ENCODE assay signal across 8 mouse cellular contexts in the genomic region with DNA sequence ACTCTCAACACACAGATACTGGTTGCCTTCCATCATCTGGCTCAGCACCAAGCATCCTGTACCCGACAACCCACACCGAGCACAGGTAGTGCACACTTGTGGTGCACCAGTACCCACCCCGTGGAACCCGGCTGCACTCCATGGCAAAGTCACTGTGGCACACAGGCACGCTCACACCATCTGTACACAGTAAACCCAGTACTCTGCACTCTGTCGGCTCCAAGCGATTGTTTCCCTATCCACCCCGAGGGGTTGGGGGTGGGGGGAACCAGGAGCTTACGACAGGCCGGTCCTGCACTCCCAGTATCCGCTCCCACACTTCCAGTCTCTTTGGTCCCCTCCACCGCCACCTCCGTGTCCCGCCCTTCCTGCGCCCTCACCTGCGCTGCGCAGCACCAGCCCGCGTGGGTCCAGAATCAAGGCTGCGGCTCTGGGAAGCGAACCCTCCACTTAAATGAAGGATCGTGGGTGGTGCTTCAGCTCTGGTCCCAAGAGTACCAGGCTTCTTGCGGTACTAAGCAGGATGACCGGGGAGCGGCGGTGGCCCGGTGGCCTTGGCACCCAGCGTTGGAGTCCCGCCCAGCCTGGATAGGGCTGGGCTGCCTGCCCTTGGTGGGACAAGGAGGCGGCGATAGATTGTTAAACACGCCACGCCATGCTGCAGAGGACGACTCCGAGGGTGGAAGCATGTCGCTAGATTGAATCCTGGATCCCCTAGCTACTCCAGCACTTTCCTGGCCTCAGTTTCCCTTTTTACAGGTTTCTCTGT. TPM values are rescaled to one million over a fixed set of nuclear protein-coding genes. Genes with fewer than 3 reads are reported as not detected.
DNase-seq lines count a peak whose midpoint lies in the region; ATAC-seq and TF ChIP-seq lines count a peak whose summit lies in the region.

TSS of gene P2ry6 (minus strand) at position 515 of the 769 bp plus-strand sequence.

- WGBS in embryonic facial prominence, embryonic 10.5 days, result 4% methylated on average over 36 of the region's 36 CpGs
- WGBS in hindbrain, embryonic 12.5 days, result 4% methylated on average over 36 of the region's 36 CpGs
- WGBS in stomach, postnatal 0 days, result 6% methylated on average over 36 of the region's 36 CpGs

- peak; percentile 67 for DNase-seq in ovary, adult 18-20 months (ENCODE audit: low spot score)
- DNase-seq in ovary, postnatal 10 days (ENCODE audit: low spot score), result no peak
- peak; percentile 41 for DNase-seq in embryonic facial prominence, embryonic 10.5 days (ENCODE audit: low spot score)
- peak; percentile 70 for DNase-seq in lung, postnatal 10 days
- peak; percentile 64 for DNase-seq in stomach, postnatal 0 days (ENCODE audit: low spot score)
- DNase-seq in layer of hippocampus, postnatal 14 days (ENCODE audit: low spot score in 2 of 2), result no peak
- no peak for DNase-seq in embryo, embryonic 9.5 days (ENCODE audit: extremely low spot score)

- no peak for TF ChIP-seq EP300 in stomach, postnatal 0 days (optimal IDR thresholded peaks at IDR 0.05)

- no peak; the same call in 1 of the 2 replicates for ATAC-seq in hindbrain, embryonic 12.5 days (ENCODE audit: low FRiP score)
- ATAC-seq in stomach, postnatal 0 days (ENCODE audit: low FRiP score, low TSS enrichment), result peak; percentile 66

- peak within 1 kb of the TSS; percentile 51 for H3K4me3 ChIP-seq in embryonic facial prominence, embryonic 10.5 days
- H3K4me3 ChIP-seq in hindbrain, embryonic 12.5 days, result peak within 1 kb of the TSS; percentile 31
- peak within 1 kb of the TSS; percentile 31 for H3K4me3 ChIP-seq in stomach, postnatal 0 days (ENCODE audit: low read depth, low read length)

- H3K27ac ChIP-seq in embryonic facial prominence, embryonic 10.5 days (replicated peaks), result no peak within 1 kb of the TSS
- no peak within 1 kb of the TSS for H3K27ac ChIP-seq in hindbrain, embryonic 12.5 days
- no peak within 1 kb of the TSS for H3K27ac ChIP-seq in stomach, postnatal 0 days (replicated peaks)

- no peak for TF ChIP-seq CTCF in stomach, postnatal 0 days (IDR thresholded peaks at IDR 0.05; ENCODE audit: low read depth)

- no peaks in the 10 kb centered on the region for H3K9me3 ChIP-seq in embryonic facial prominence, embryonic 10.5 days
- H3K9me3 ChIP-seq in hindbrain, embryonic 12.5 days (replicated peaks), result no peaks in the 10 kb centered on the region
- H3K9me3 ChIP-seq in stomach, postnatal 0 days (ENCODE audit: control insufficient read depth, low read length), result no peaks in the 10 kb centered on the region

- no peaks in the 10 kb centered on the region for H3K36me3 ChIP-seq in embryonic facial prominence, embryonic 10.5 days (replicated peaks)
- H3K36me3 ChIP-seq in hindbrain, embryonic 12.5 days, result no peaks in the 10 kb centered on the region
- no peaks in the 10 kb centered on the region for H3K36me3 ChIP-seq in stomach, postnatal 0 days (ENCODE audit: control insufficient read depth, insufficient read depth, low read length)

- peaks cover 70% of the 10 kb centered on the region for H3K27me3 ChIP-seq in embryonic facial prominence, embryonic 10.5 days (replicated peaks; ENCODE audit: low read depth, poor library complexity, severe bottlenecking)
- H3K27me3 ChIP-seq in hindbrain, embryonic 12.5 days, result peaks cover 42% of the 10 kb centered on the region
- no peaks in the 10 kb centered on the region for H3K27me3 ChIP-seq in stomach, postnatal 0 days (ENCODE audit: control insufficient read depth, insufficient read depth, low read length)

- peak within 1 kb of the TSS; percentile 39 for H3K9ac ChIP-seq in hindbrain, embryonic 12.5 days
- H3K9ac ChIP-seq in stomach, postnatal 0 days (ENCODE audit: low read length), result peak within 1 kb of the TSS; percentile 18; the same call in 1 of the 2 replicates

- peaks cover 17% of the 10 kb centered on the region for H3K4me1 ChIP-seq in embryonic facial prominence, embryonic 10.5 days
- H3K4me1 ChIP-seq in hindbrain, embryonic 12.5 days, result peaks cover 9% of the 10 kb centered on the region
- H3K4me1 ChIP-seq in stomach, postnatal 0 days (replicated peaks; ENCODE audit: control insufficient read depth, insufficient read depth), result peaks cover 9% of the 10 kb centered on the region

- peak within 1 kb of the TSS; percentile 57 for H3K4me2 ChIP-seq in hindbrain, embryonic 12.5 days (replicated peaks)
- H3K4me2 ChIP-seq in stomach, postnatal 0 days (replicated peaks; ENCODE audit: low read depth), result peak within 1 kb of the TSS; percentile 58

RNA-seq across cellular contexts. Expression of gene P2ry6, which starts in this region (rescaled TPM):
- polyA plus RNA-seq in embryonic facial prominence, embryonic 10.5 days (2016; fragmentation: Nextera tagmentation; extraction: Ambion mirVana), result 1.8 and 3.0 TPM in 2 replicates
- 2.8 and 3.1 TPM in 2 replicates for polyA plus RNA-seq in hindbrain, embryonic 12.5 days (2016; fragmentation: Nextera tagmentation; extraction: Ambion mirVana)
- 6.1 and 6.4 TPM in 2 replicates for polyA plus RNA-seq in stomach, postnatal 0 days (2015; fragmentation: Nextera tagmentation; extraction: Ambion mirVana)
- total RNA-seq in layer of hippocampus, postnatal 14 days (2021), result 1 to 10 TPM; 3.0 to 6.0 TPM

Comparison
In these comparisons a context has a peak if more than half of its experiments do, and no peak if none do; other contexts are left out.
1. DNase-seq: peak in ovary, adult 18-20 months (single experiment), embryonic facial prominence, embryonic 10.5 days (single experiment), lung, postnatal 10 days (single experiment) and stomach, postnatal 0 days (single experiment); none in ovary, postnatal 10 days (single experiment), layer of hippocampus, postnatal 14 days (0 of 2) and embryo, embryonic 9.5 days (single experiment).
2. Peak in every context shown above with its lines, with median percentiles within 50 percentile points of each other: H3K4me3 ChIP-seq.